Mouse (Mus musculus) liver, postnatal 0 days (tissue): Measurements from ENCODE around the gene Frmd5.

Source experiments
- CTCF ChIP-seq: sonication (generic); IDR thresholded peaks from 2 replicates; pipeline ENCODE4 v1.5.1; 2016; ENCODE audit warnings: antibody characterized with exemption, low read depth
- EP300 ChIP-seq: IDR thresholded peaks from 2 replicates; pipeline ENCODE4 v1.6.1; 2016; ENCODE audit warnings: antibody characterized with exemption, low read depth, mild to moderate bottlenecking

DNA sequence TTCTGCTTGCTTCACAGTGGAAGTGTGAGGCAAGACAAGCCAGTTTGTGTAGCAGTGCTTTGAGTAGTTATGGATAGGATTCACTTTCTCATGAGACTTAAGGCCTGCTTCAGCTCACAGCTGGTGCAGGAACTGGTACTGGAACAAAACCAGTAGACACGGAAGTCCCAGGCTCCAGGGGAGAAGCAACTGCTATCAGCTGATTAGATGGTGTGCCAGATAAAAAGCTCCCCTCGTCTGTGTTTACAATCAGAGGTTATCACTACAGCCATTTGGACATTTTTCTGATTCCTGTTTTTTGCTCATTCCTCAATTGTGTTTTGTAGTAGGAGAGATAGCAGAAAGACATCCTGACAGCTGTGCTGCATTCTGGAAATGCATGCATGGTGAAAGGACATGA is 45.2 kb upstream of the Frmd5 start:
- TF ChIP-seq EP300 (no peak), CTCF (no peak)
